Mouse (Mus musculus) embryonic facial prominence, embryonic 14.5 days (tissue): ENCODE data around the gene Lat2. TPM values are rescaled to one million over a fixed set of nuclear protein-coding genes. Genes with fewer than 3 reads are reported as not detected.

Experiments used
- ATAC-seq: fragments of 200-750 bp; cut with Nextera tagmentation; 2 replicates; pipeline ENCODE4 v1.8.0; 2017; ENCODE audit warnings: low read depth, moderate number of reproducible peaks, moderate TSS enrichment
- DNase-seq: peaks from one replicate; pipeline ENCODE4 v3.0.0-alpha.2; 2015; ENCODE audit warnings: low spot score
- H3K27ac ChIP-seq: fragments of 300-500 bp; sonication (generic); replicated peaks from 2 replicates; pipeline ENCODE4 v1.5.1; 2014; ENCODE audit warnings: low read depth, mild to moderate bottlenecking, low read length, moderate library complexity
- H3K27me3 ChIP-seq: fragments of 300-500 bp; sonication (generic); replicated peaks from 2 replicates; pipeline ENCODE4 v1.6.1; 2014; ENCODE audit warnings: low read length; ENCODE audit not compliant: control insufficient read depth, insufficient read depth
- H3K36me3 ChIP-seq: fragments of 300-500 bp; sonication (generic); 2 replicates; pipeline ENCODE4 v1.6.1; 2014; ENCODE audit warnings: low read length, mixed read lengths; ENCODE audit not compliant: control insufficient read depth, insufficient read depth
- H3K4me1 ChIP-seq: fragments of 300-500 bp; sonication (generic); 2 replicates; pipeline ENCODE4 v1.6.1; 2014; ENCODE audit warnings: antibody characterized with exemption, low read length; ENCODE audit not compliant: control insufficient read depth, insufficient read depth
- H3K4me2 ChIP-seq: fragments of 300-500 bp; sonication (generic); 2 replicates; pipeline ENCODE4 v1.6.1; 2014; ENCODE audit warnings: low read depth, mild to moderate bottlenecking, low read length, moderate library complexity, mixed read lengths
- H3K4me3 ChIP-seq: fragments of 300-500 bp; sonication (generic); 2 replicates; pipeline ENCODE4 v1.5.1; 2014; ENCODE audit warnings: low read depth, mild to moderate bottlenecking, low read length
- H3K9ac ChIP-seq: fragments of 300-500 bp; sonication (generic); 2 replicates; pipeline ENCODE4 v1.6.1; 2014; ENCODE audit warnings: low read depth, mild to moderate bottlenecking, low read length, moderate library complexity, mixed read lengths
- H3K9me3 ChIP-seq: fragments of 300-500 bp; sonication (generic); 2 replicates; pipeline ENCODE4 v1.6.1; 2016; ENCODE audit warnings: low read length; ENCODE audit not compliant: control insufficient read depth
- WGBS: fragments of 180-500 bp; shearing (Covaris S2); extraction: QIAGEN DNeasy Blood & Tissue Kit; methylation state at CpG from one replicate; pipeline ENCODE4 v1.1.7; 2014; 5-methylcytosine and 5-hydroxymethylcytosine counted together
- polyA plus RNA-seq: library from polyadenylated mRNA; unstranded; fragments of >200 nt; fragmentation: Nextera tagmentation; extraction: Ambion mirVana; gene quantifications from 2 replicates; pipeline ENCODE4 v1.2.1, GENCODE M21; 2014

Lat2 gene
- polyA plus RNA-seq, 1 experiment from 2014 or later = 4.5 TPM

DNA sequence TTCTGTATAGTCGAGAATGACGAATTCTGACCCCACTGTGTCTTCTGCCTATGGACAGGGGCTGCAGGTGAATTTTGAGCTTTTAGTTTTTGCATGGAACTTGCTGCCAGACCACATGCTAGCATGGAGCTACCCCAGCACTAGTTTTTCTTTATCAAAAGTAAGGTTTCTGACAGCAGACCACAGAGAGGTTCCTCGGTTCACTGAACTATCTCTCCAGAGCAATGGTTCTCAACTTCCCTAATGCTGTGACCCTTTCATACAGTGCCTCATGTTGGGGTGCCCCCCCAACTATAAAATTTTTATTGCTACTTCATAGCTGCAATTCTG is 31.0 kb downstream of the Lat2 start:
- H3K4me3 ChIP-seq = peak overlapping the region; percentile 92
- peak overlapping the region; percentile 81 for H3K4me2 ChIP-seq
- H3K9ac ChIP-seq = peak overlapping the region; percentile 88
- peaks cover 19% of the 10 kb centered on the region for H3K36me3 ChIP-seq
- ATAC-seq = no peak
- no peaks in the 10 kb centered on the region for H3K9me3 ChIP-seq
- 78% methylated on average over 3 of the region's 3 CpGs for WGBS
- DNase-seq = no peak
- H3K4me1 ChIP-seq = peaks cover 10% of the 10 kb centered on the region
- H3K27ac ChIP-seq = no peak overlapping the region
- H3K27me3 ChIP-seq = no peaks in the 10 kb centered on the region

DNA sequence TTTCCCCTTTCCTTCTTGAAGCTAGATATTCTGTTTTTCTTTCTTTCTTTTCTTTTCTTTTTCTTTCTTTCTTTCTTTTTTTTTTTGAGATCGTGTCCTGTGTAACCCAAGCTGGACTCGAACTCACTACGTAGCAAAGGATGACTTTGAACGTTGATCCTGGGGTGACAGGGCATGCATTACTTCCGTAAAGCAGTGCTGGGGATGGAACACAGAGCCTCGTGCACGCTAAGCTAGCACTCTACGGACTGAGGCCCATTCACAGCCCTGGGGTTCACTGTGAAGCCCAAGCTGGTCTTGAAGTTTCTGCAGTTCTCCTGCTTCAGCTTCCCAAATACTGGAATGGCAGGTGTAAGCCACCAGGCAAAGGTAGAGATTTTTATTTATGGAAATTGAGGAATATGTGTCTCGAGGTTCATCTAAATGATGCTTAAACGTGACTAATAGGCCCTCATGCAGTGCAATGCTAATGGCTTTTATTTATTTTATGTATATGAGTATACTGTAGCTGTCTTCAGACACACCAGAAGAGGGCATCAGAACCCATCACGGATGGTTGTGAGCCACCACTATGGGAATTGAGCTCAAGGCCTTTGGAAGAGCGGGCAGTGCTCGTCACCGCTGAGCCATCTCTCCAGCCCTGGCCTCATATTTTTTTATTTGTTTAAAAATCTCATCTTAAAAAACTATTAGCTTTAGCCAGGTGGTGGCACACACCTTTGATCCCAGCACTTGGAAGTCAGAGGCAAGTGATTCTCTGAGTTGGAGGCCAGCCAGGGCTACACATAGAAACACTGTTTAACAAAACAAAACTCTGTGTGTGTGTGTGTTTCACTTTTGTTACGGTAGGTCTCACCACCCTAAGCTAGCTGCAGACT is 31.6 kb downstream of the Lat2 start:
- peaks cover 14% of the 10 kb centered on the region for H3K36me3 ChIP-seq
- ATAC-seq (no peak), DNase-seq (no peak)
- peak overlapping the region; percentile 88 for H3K9ac ChIP-seq
- WGBS = 28% methylated on average over 15 of the region's 15 CpGs
- H3K27me3 ChIP-seq = no peaks in the 10 kb centered on the region
- no peaks in the 10 kb centered on the region for H3K9me3 ChIP-seq
- no peak overlapping the region for H3K27ac ChIP-seq
- peak overlapping the region; percentile 92 for H3K4me3 ChIP-seq
- peaks cover 10% of the 10 kb centered on the region for H3K4me1 ChIP-seq
- peak overlapping the region; percentile 81 for H3K4me2 ChIP-seq

- peak overlapping the region; percentile 88 for H3K9ac ChIP-seq
- 9% methylated on average over 25 of the region's 30 CpGs for WGBS
- no peaks in the 10 kb centered on the region for H3K27me3 ChIP-seq
- ATAC-seq = peak; percentile 96
- DNase-seq = peak; percentile 98
- H3K27ac ChIP-seq = no peak overlapping the region
- peaks cover 12% of the 10 kb centered on the region for H3K36me3 ChIP-seq
- peaks cover 10% of the 10 kb centered on the region for H3K4me1 ChIP-seq
- peak overlapping the region; percentile 92 for H3K4me3 ChIP-seq
- no peaks in the 10 kb centered on the region for H3K9me3 ChIP-seq
- peak overlapping the region; percentile 81 for H3K4me2 ChIP-seq
Observed at GRCm38 (mm10) chr5:134582221-134582907, 32.5 kb downstream of the Lat2 start.

GRCm38 (mm10) chr5:134581146-134581545 is 33.7 kb downstream of the Lat2 start, which contains the start of gene Rfc2:
Gene Rfc2, plus strand, starts transcription at chr5:134581366.
- no peak for ATAC-seq
- 76% methylated on average over 5 of the region's 5 CpGs for WGBS
- peak; percentile 48 for DNase-seq
- no peak within 1 kb of the TSS for H3K4me2 ChIP-seq
- H3K4me3 ChIP-seq = no peak within 1 kb of the TSS
- no peak within 1 kb of the TSS for H3K9ac ChIP-seq
- peaks cover 4% of the 10 kb centered on the region; the same call in 1 of the 2 replicates for H3K36me3 ChIP-seq
- H3K4me1 ChIP-seq = peaks cover 10% of the 10 kb centered on the region
- peak within 1 kb of the TSS; percentile 44; the same call in 1 of the 2 replicates for H3K27ac ChIP-seq
- no peaks in the 10 kb centered on the region for H3K9me3 ChIP-seq
- no peaks in the 10 kb centered on the region for H3K27me3 ChIP-seq

DNA sequence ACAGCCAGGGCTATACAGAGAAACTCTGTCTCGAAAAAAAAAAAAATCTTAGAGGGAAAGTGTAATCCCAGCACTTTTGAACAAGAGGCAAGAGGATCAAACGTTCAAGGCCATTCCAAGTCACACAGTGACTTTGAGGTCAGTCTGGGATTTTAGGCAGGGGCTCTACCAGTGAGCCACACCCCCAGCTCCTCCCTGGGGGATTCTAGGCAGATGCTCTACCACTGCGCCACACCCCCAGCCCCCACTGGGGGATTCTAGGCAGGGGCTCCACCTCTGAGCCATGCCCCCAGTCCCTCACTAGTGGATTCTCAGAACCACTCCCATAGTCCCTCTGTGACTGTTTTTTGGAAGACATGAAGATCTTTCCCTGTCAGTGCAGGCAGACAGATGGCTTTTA is 35.7 kb downstream of the Lat2 start:
- 51% methylated on average over 3 of the region's 3 CpGs for WGBS
- Histone ChIP-seq H3K9ac (no peak overlapping the region), H3K4me3 (no peak overlapping the region), H3K4me2 (no peak overlapping the region), H3K27ac (no peak overlapping the region), H3K36me3 (no peaks in the 10 kb centered on the region), H3K9me3 (no peaks in the 10 kb centered on the region), H3K27me3 (no peaks in the 10 kb centered on the region), H3K4me1 (peaks cover 10% of the 10 kb centered on the region)
- ATAC-seq = no peak
- DNase-seq = no peak

DNA sequence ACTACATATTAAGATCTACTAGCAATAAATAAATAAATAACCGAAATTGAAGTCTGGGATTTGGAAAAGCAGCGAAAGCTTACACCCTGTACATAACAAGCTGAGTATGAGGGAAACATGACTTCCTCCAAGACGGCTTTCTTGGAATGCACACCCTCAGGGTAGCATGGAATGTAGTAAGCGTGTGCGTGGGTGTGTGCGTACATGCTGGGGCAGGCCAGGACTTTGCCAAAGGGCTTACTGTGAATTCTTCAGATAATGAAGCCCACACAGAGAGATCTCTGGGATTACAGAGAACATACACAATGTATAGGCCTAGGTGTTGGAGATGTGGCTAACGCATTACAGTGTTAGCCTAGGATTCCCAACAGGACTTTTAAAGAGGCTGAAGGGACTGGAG is 37.3 kb downstream of the Lat2 start:
- H3K4me1 ChIP-seq = peaks cover 4% of the 10 kb centered on the region; the same call in 1 of the 2 replicates
- peak; percentile 79 for DNase-seq
- H3K27ac ChIP-seq = 0 out of 2 replicates have a peak overlapping the region, but pooled peaks have one; percentile 44
- H3K4me3 ChIP-seq = no peak overlapping the region
- H3K9me3 ChIP-seq = no peaks in the 10 kb centered on the region
- WGBS = 73% methylated on average over 7 of the region's 7 CpGs
- no peaks in the 10 kb centered on the region for H3K27me3 ChIP-seq
- ATAC-seq = peak; percentile 58; the same call in 1 of the 2 replicates
- no peak overlapping the region for H3K9ac ChIP-seq
- H3K36me3 ChIP-seq = no peaks in the 10 kb centered on the region
- H3K4me2 ChIP-seq = no peak overlapping the region

- no peaks in the 10 kb centered on the region for H3K27me3 ChIP-seq
- H3K27ac ChIP-seq = no peak overlapping the region
- peaks cover 7% of the 10 kb centered on the region; the same call in 1 of the 2 replicates for H3K4me1 ChIP-seq
- 74% methylated on average over 14 of the region's 14 CpGs for WGBS
- no peak for DNase-seq
- H3K9me3 ChIP-seq = no peaks in the 10 kb centered on the region
- no peak for ATAC-seq
- no peaks in the 10 kb centered on the region for H3K36me3 ChIP-seq
- no peak overlapping the region for H3K4me2 ChIP-seq
- no peak overlapping the region for H3K9ac ChIP-seq
- no peak overlapping the region for H3K4me3 ChIP-seq
Observed at GRCm38 (mm10) chr5:134576517-134577220, 38.2 kb downstream of the Lat2 start.

- no peaks in the 10 kb centered on the region for H3K27me3 ChIP-seq
- peaks cover 7% of the 10 kb centered on the region; the same call in 1 of the 2 replicates for H3K4me1 ChIP-seq
- H3K27ac ChIP-seq = no peak overlapping the region
- H3K9ac ChIP-seq = no peak overlapping the region
- DNase-seq = no peak
- H3K9me3 ChIP-seq = no peaks in the 10 kb centered on the region
- no peaks in the 10 kb centered on the region; the same call in 1 of the 2 replicates for H3K36me3 ChIP-seq
- no peak overlapping the region for H3K4me3 ChIP-seq
- 93% methylated on average over 5 of the region's 5 CpGs for WGBS
- no peak for ATAC-seq
- no peak overlapping the region for H3K4me2 ChIP-seq
Observed at GRCm38 (mm10) chr5:134575833-134576232, 39.0 kb downstream of the Lat2 start.
